Mouse (Mus musculus) Muller cell, postnatal 12 days (primary cell): ENCODE measurements at regions not wholly inside any gene's neighbourhood (a gene's known extent, or its start where the extent isn't known, plus 50 kb on each side); places are given as distances from the start of the nearest gene placed in this dataset.

Experiments
- DNase-seq: peaks from one replicate; pipeline ENCODE4 v3.0.0-alpha.2; 2015; ENCODE audit errors: inconsistent ontology term

- no peak for DNase-seq
These were observed 315.9 kb downstream of the Tmem135 start for GRCm38 (mm10) chr7:89088141-89088540.

DNA sequence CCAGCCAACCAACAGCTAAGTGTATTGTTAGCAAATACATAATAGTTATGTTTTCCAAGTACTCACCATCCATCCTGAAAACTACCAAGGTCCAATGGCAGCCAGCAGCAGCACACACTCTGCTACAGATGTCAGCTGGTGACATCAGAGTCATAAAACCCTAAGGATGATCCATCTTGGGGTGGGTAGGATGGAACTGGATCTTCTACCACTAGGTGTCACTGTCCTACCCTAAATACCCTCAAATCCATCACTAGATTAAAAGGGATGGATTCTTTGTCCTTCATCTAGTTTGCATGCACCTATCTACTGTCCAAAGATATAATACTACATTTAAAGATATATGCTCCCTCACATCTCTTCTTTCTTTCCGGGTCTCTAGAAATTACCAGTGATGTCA lies 317.7 kb downstream of the Tmem135 start:
- peak; percentile 20 for DNase-seq

DNA sequence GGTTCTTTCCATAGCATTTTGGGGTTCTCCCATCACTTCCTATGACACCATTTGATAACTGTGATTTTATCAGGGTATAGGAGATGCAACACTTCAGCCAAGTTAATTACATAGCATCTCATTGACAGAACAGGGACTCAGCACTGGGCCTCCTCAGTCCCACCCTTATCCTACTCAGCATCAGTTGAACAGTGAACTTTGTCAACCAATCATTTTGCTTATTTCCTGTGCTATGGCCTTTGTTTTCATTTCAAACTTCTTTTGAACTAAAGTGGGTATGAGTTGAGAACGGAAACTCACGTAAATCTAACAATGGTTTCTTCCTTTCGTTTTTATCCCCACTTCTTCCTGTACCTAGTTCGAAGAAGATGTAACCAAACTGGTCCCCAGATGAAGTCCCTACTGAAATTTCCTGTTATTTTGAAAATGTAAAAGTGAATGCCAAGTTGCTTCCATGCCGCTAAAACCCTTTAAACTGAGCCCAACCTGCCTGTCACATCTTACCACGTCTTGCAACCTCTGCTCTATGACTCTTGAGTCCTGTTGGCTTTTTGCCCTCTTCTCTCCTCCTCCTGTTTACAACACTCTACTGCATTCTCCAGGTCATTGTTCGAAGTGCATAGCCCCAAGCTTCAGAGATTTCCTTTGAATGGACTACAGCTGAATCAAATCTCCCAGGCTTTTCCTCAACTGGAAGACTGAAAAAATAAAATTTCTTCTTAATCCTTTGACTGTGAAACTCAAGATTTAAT lies 329.9 kb downstream of the Tmem135 start:
- no peak for DNase-seq

DNA sequence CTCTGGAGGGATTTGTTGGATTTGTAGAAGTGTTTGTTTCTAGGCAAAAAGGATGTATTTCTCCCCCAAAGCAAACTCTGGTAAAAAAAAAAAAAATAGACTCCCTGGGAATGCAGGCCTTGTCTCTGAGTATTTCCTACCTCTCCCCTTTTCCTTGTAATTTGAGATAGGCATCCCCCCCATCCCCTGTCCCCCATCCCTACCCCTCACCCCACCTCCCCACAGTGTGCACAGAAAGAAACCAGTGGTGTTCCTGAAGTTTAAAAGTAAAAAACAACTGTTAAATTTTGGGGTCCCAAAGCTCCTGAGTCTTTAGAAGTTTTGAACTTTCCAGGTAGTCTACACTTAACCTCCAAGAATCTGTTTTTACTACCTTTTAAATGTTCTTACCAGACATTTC lies 334.0 kb downstream of the Tmem135 start:
- no peak for DNase-seq

- DNase-seq: no peak
These were observed 339.6 kb downstream of the Tmem135 start for GRCm38 (mm10) chr7:89064462-89064861.

- no peak for DNase-seq
These were observed 340.4 kb downstream of the Tmem135 start for GRCm38 (mm10) chr7:89063630-89064029.

GRCm38 (mm10) chr7:89054494-89054893 lies 349.5 kb downstream of the Tmem135 start:
- no peak for DNase-seq

- DNase-seq: no peak
These were observed 352.8 kb downstream of the Tmem135 start for GRCm38 (mm10) chr7:89051240-89051639.

GRCm38 (mm10) chr7:89046405-89047217 lies 357.4 kb downstream of the Tmem135 start:
- peak; percentile 30 for DNase-seq

DNA sequence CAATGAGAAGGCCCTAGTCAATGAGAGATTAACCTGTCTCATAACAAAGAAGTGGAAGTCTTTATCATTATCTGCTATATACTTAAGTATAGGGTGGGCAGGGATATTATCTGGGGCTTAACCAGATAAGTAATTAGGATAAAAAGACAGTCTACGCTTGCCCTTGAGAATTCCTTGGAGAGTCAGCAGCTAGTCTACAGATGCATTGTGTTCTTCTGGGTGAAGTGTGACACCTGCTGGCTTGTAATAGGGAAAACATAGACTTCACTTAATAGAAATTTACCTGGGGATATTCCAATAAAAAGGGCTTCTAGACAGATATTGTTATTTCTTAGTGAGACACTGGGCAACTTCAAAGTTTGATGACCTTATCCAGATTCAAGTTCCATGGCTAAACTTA lies 361.0 kb downstream of the Tmem135 start:
- DNase-seq: peak; percentile 36

DNA sequence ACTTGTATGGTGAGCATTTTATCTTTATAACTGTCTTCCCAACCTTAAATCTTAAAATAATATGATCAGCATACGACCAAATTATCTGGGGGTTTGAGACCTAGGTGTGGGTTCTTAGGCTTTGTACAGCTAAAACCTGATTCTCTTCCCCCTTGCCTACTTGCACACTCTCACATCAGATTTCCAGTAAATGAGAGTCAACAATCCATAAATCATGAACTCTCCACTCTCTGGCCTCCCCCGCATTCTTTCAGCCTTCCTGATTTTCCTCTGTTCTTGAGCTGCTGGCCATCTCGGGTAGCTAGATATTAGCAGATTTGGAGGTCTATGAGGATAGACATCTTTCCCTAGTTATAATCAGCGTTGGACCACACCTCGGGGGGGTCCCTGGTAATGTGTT lies 362.7 kb downstream of the Tmem135 start:
- DNase-seq: no peak

DNA sequence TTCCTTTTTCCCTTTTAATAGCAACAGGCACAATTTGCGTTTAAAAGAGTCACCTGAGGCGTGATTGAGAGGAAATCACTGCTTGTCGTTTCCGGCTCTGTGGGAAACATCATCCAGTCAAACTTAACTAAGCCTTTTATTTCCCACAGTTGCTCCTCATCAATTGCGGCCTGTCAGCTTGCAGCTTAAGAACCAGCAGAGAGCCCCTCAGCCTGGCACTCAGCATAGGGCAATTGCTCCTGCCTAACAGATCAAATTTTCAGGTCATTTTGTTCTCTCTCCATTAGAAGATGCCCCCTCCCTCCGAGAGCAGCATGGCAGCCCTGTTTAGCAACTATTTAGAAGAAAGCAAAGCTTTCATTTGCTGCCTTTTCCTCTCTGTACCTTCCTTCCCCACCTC lies 363.9 kb downstream of the Tmem135 start:
- no peak for DNase-seq

- no peak for DNase-seq
These were observed 368.7 kb downstream of the Tmem135 start for GRCm38 (mm10) chr7:89035138-89035996.

DNA sequence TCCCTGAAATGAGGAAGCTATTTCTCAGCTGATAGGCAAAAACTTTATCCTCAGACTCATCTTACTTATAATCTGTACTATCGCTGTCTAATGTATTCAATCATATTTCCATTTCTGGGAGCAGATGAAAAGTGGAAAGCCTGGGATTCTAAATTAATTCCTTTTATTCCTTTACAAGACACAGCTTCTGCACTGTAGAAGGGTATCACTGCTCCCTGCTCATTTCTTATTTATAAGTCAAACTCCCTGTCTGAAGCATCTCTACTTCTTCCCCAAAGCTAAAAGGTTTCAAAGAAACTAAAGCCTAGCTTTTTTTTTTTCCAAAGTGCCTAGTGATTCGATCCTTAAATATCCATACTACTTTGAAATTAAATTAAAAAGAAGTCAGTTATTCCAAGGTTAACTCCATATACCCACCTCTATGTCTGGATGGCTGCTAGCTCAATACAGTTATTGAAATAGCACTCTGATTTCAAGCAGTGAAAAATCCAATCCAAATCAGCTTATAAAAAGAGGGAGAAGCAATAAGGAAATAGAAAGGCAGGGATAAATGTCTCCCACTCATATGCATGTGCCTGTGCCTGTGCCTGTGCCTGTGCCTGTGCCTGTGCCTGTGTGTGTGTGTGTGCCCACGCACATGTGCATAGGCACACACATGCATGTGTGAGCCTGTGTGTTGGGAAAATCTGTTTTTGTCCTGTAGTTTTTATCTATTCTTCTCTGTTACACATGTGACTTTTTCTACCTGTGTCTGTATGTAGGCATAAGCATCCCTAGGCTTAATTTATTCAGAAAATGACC lies 380.6 kb downstream of the Tmem135 start:
- DNase-seq: no peak

GRCm38 (mm10) chr7:88998815-88999392 lies 405.1 kb downstream of the Tmem135 start:
- no peak for DNase-seq

GRCm38 (mm10) chr7:88997815-88998477 lies 406.1 kb downstream of the Tmem135 start:
- DNase-seq: no peak

DNA sequence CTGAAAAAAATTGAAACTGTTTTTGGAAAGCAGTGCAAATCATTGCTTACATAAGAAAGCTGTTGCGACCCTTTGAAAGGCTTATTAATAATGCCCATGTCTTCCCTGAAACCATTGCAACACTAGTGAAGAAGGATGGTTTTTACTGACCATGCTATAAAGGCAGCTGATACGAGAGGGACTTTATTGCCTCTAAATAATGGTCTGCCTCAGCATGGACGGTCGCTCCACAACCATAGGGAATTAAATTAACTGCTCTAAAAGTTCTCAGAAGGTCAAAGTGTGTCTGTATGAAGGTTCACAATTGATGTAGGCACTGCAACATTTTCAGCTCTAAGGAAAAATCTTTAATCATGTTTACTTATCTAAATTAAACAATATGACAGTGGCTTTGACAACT lies 429.6 kb downstream of the Tmem135 start:
- no peak for DNase-seq

GRCm38 (mm10) chr7:88960841-88961240 lies 443.2 kb downstream of the Tmem135 start:
- DNase-seq: peak; percentile 38

- DNase-seq: no peak
These were observed 443.8 kb downstream of the Tmem135 start for GRCm38 (mm10) chr7:88960190-88960589.
